Mouse (Mus musculus) liver, embryonic 14.5 days (tissue): Measurements from ENCODE around the gene Nyap2. TPM values are rescaled to one million over a fixed set of nuclear protein-coding genes. Genes with fewer than 3 reads are reported as not detected.

ENCODE experiments used
- ATAC-seq: fragments of 200-750 bp; cut with Nextera tagmentation; 2 replicates; pipeline ENCODE4 v1.8.0; 2017; ENCODE audit warnings: moderate number of reproducible peaks, mild to moderate bottlenecking, moderate library complexity; ENCODE audit not compliant: insufficient read depth
- DNase-seq, 3 experiments: peaks; one replicate each; pipeline ENCODE4 v3.0.0-alpha.2; 2012 to 2013; ENCODE audit warnings: low read depth in 3 of 3, low spot score in 3 of 3
- H3K27ac ChIP-seq: fragments of 300-500 bp; sonication (generic); 2 replicates; pipeline ENCODE4 v1.5.1; 2014; ENCODE audit warnings: moderate library complexity, mild to moderate bottlenecking, control low read depth, inconsistent platforms
- H3K27me3 ChIP-seq: fragments of 300-500 bp; sonication (generic); 2 replicates; pipeline ENCODE4 v1.6.1; 2014; ENCODE audit warnings: mild to moderate bottlenecking, low read length, moderate library complexity; ENCODE audit not compliant: control insufficient read depth, insufficient read depth
- H3K36me3 ChIP-seq: fragments of 300-500 bp; sonication (generic); replicated peaks from 2 replicates; pipeline ENCODE4 v1.6.1; 2014; ENCODE audit warnings: low read depth; ENCODE audit not compliant: control insufficient read depth, insufficient read depth
- H3K4me1 ChIP-seq, 2 experiments: fragments of 200-500 bp in 1 of 2; fragments of 300-500 bp in 1 of 2; sonication (generic) in 1 of 2; replicated peaks; 2 replicates each; pipeline ENCODE4 v1.6.1; 2012 to 2014; ENCODE audit warnings: antibody characterized with exemption in 1 of 2, inconsistent platforms in 1 of 2, low read length in 1 of 2; ENCODE audit not compliant: control insufficient read depth in 2 of 2, insufficient read depth in 2 of 2
- H3K4me2 ChIP-seq: fragments of 300-500 bp; sonication (generic); 2 replicates; pipeline ENCODE4 v1.6.1; 2014; ENCODE audit warnings: low read depth, mild to moderate bottlenecking, control low read depth, moderate library complexity
- H3K4me3 ChIP-seq, 2 experiments: fragments of 200-500 bp in 1 of 2; fragments of 300-500 bp in 1 of 2; sonication (generic) in 1 of 2; 2 replicates each; pipeline ENCODE4 v1.5.1; 2012 to 2014; ENCODE audit warnings: low read depth in 2 of 2, low read length in 2 of 2, mild to moderate bottlenecking in 2 of 2, control low read depth in 1 of 2, inconsistent platforms in 1 of 2, moderate library complexity in 1 of 2; ENCODE audit not compliant: insufficient read depth in 1 of 2
- H3K9ac ChIP-seq: fragments of 300-500 bp; sonication (generic); replicated peaks from 2 replicates; pipeline ENCODE4 v1.6.1; 2014; ENCODE audit warnings: mild to moderate bottlenecking, control low read depth, moderate library complexity
- H3K9me3 ChIP-seq: fragments of 300-500 bp; sonication (generic); 2 replicates; pipeline ENCODE4 v1.6.1; 2016; ENCODE audit warnings: low read length, mixed read lengths; ENCODE audit not compliant: control insufficient read depth
- CTCF ChIP-seq: IDR thresholded peaks from 2 replicates; pipeline ENCODE4 v1.5.1; 2016; ENCODE audit warnings: antibody characterized with exemption, low read depth, control low read depth
- EP300 ChIP-seq: IDR thresholded peaks from 2 replicates; pipeline ENCODE4 v1.6.1; 2016; ENCODE audit warnings: antibody characterized with exemption, low read depth
- WGBS: fragments of 180-500 bp; shearing (Covaris S2); extraction: QIAGEN DNeasy Blood & Tissue Kit; methylation state at CpG from one replicate; pipeline ENCODE4 v1.1.7; 2014; ENCODE audit not compliant: insufficient replicate concordance; 5-methylcytosine and 5-hydroxymethylcytosine counted together
- polyA plus RNA-seq, 2 experiments: library from polyadenylated mRNA; depleted of rRNA in 1 of 2; stranded (reverse) in 1 of 2; unstranded in 1 of 2; fragments of >200 nt; fragmentation: Nextera tagmentation in 1 of 2; extraction: Ambion mirVana in 1 of 2; gene quantifications; 2 replicates each; pipeline versions ENCODE4 v1.2.1 to v1.2.3; 2012 to 2014

Nyap2 gene
- polyA plus RNA-seq, 2 experiments: not detected

GRCm38 (mm10) chr1:81266441-81266840 lies 189.7 kb downstream of the Nyap2 start:
- WGBS: 49% methylated on average over 3 of the region's 3 CpGs
- no peak for DNase-seq

DNA sequence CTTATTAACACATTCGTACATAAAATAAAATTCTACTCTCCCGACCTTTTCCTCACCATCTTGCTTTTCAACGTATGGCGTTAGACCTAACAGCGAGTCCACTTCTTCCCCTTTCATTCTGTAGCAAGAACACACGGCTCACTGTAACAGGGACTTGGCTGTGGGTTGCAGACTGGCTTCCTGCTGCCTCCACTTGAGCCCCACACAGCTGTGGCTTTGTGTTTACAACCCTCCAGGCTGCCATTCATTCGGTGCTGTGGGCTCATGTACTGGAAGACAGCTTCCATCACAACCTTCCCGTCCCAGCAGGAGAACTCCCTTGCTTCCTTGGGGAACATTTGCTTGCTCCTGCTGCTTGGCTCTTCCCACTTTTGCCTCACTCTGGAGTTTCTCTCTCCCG lies 204.2 kb downstream of the Nyap2 start:
- ATAC-seq (no peak), DNase-seq (no peak)
- no peaks in the 10 kb centered on the region for H3K4me1 ChIP-seq
- TF ChIP-seq EP300 (no peak), CTCF (no peak)
- no peak overlapping the region for H3K27ac ChIP-seq
- H3K36me3 ChIP-seq: no peaks in the 10 kb centered on the region
- no peaks in the 10 kb centered on the region for H3K9me3 ChIP-seq
- H3K27me3 ChIP-seq: no peaks in the 10 kb centered on the region
- H3K4me3 ChIP-seq: no peak overlapping the region
- H3K4me2 ChIP-seq: no peak overlapping the region
- no peak overlapping the region for H3K9ac ChIP-seq
- 21% methylated on average over 9 of the region's 9 CpGs for WGBS

More at GRCm38 (mm10) chr1:81266441-81266840, 189.7 kb downstream of the Nyap2 start:
- Histone ChIP-seq H3K4me2 (no peak overlapping the region), H3K27me3 (no peaks in the 10 kb centered on the region), H3K4me1 (no peaks in the 10 kb centered on the region), H3K9ac (no peak overlapping the region), H3K4me3 (no peak overlapping the region), H3K9me3 (no peaks in the 10 kb centered on the region), H3K36me3 (no peaks in the 10 kb centered on the region), H3K27ac (no peak overlapping the region)
- TF ChIP-seq CTCF (no peak), EP300 (no peak)
- no peak for ATAC-seq

DNA sequence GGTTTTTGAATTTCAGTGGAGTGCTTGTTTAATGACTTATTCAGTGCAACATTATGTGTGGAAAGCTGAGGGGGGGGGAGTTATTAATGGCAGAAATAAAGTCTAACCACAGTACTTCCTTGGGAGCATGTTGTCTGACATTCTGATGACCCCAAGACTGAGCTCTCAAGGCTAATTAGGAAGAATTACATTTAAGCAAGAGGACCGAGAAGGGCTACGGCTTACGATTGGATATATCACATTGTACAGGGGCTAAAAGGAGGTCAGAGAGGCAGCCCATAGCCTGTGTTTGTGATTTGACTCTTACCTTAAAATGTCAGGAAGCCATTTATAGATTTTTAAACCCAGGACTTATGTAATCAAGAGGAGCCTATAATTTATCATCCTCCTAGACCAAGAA lies 208.9 kb downstream of the Nyap2 start:
- Histone ChIP-seq H3K27ac (no peak overlapping the region), H3K4me1 (no peaks in the 10 kb centered on the region), H3K9me3 (no peaks in the 10 kb centered on the region), H3K4me3 (no peak overlapping the region), H3K9ac (no peak overlapping the region), H3K27me3 (no peaks in the 10 kb centered on the region), H3K4me2 (no peak overlapping the region), H3K36me3 (no peaks in the 10 kb centered on the region)
- WGBS: 70% methylated on average over 3 of the region's 3 CpGs
- TF ChIP-seq EP300 (no peak), CTCF (no peak)
- ATAC-seq (no peak), DNase-seq (no peak)

DNA sequence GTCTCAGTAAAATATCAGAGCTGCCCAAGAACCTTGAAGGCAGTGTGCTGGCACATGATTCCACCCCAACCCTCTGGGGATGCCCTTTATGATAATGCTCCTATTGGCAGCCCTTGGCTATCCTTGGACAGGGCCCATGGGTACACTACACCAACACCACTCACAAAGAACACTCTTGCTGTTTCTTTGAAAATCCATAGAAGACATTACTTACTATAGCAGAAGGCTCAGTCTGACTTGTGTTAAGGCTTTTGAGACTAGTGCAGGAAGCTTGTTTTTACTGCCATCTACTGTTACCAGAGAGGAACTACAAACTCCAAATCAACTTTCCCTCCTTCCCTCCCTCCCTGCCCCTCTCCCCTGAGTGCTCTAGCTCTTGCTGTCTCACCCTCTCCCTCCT lies 210.3 kb downstream of the Nyap2 start:
- DNase-seq (no peak), ATAC-seq (no peak)
- Histone ChIP-seq H3K27me3 (no peaks in the 10 kb centered on the region), H3K36me3 (no peaks in the 10 kb centered on the region), H3K9me3 (no peaks in the 10 kb centered on the region), H3K9ac (no peak overlapping the region), H3K4me1 (no peaks in the 10 kb centered on the region), H3K4me3 (no peak overlapping the region), H3K27ac (no peak overlapping the region), H3K4me2 (no peak overlapping the region)
- peak; percentile 28; the same call in 1 of the 2 replicates for TF ChIP-seq CTCF
- no peak for TF ChIP-seq EP300

DNA sequence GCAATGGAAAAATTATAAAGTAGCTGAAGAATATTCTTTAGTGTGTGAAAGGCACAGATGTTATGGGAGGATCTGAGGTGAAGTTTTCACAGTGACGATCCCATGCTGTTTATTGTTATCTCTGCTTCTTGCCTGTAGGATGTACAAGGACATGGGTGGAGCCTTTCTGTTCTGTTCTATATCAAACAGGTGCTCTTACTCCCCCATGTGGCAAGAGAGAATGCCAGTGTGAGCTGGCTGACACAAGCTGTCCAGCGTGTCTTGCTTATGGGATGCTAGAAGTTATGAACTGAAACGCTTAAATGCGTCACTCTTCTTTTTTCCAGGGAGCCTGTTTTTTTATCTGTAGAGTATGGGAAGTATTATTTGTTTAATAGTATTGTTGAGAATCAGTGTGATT lies 224.0 kb downstream of the Nyap2 start:
- DNase-seq (no peak), ATAC-seq (no peak)
- Histone ChIP-seq H3K27me3 (no peaks in the 10 kb centered on the region), H3K4me1 (no peaks in the 10 kb centered on the region), H3K36me3 (no peaks in the 10 kb centered on the region), H3K27ac (no peak overlapping the region), H3K9ac (no peak overlapping the region), H3K9me3 (no peaks in the 10 kb centered on the region), H3K4me3 (no peak overlapping the region), H3K4me2 (no peak overlapping the region)
- WGBS: 39% methylated on average over 4 of the region's 4 CpGs
- no peak for TF ChIP-seq CTCF
- TF ChIP-seq EP300: no peak

- WGBS: 3% methylated on average over 2 of the region's 2 CpGs
- Histone ChIP-seq H3K27me3 (no peaks in the 10 kb centered on the region), H3K4me3 (no peak overlapping the region), H3K27ac (no peak overlapping the region), H3K9me3 (no peaks in the 10 kb centered on the region), H3K36me3 (no peaks in the 10 kb centered on the region), H3K4me2 (no peak overlapping the region), H3K9ac (no peak overlapping the region), H3K4me1 (no peaks in the 10 kb centered on the region)
- ATAC-seq: no peak
- TF ChIP-seq EP300 (no peak), CTCF (no peak)
- DNase-seq: no peak
Measured at GRCm38 (mm10) chr1:81301661-81302060, 224.9 kb downstream of the Nyap2 start.
